Mouse (Mus musculus) C2C12 (cell line): Measurements from ENCODE around the gene Cdh5. TPM values are rescaled to one million over a fixed set of nuclear protein-coding genes. Genes with fewer than 3 reads are reported as not detected.
"Not testable (repeated sequence)": the region's sequence is repeated elsewhere in the genome, so short reads cannot be mapped to it uniquely, and the experiment has no call there.

Source experiments
- H3K27me3 ChIP-seq: one replicate; pipeline ENCODE4 v1.6.1; 2011; ENCODE audit not compliant: control insufficient read depth, insufficient read depth, insufficient read length
- H3K36me3 ChIP-seq: one replicate; pipeline ENCODE4 v1.6.1; 2011; ENCODE audit not compliant: control insufficient read depth, insufficient read depth
- H3K4me3 ChIP-seq: one replicate; pipeline ENCODE4 v1.5.1; 2011; ENCODE audit warnings: mild to moderate bottlenecking, control low read depth; ENCODE audit not compliant: poor library complexity, insufficient read depth, severe bottlenecking
- H3K79me2 ChIP-seq: one replicate; pipeline ENCODE4 v1.6.1; 2011; ENCODE audit not compliant: control insufficient read depth, insufficient read depth
- H3K79me3 ChIP-seq: one replicate; pipeline ENCODE4 v1.6.1; 2011; ENCODE audit warnings: low read depth, control low read depth
- H3ac ChIP-seq: one replicate; pipeline ENCODE3; 2011; ENCODE audit warnings: low read depth; ENCODE audit not compliant: control insufficient read depth, insufficient read length
- CEBPB ChIP-seq: IDR thresholded peaks from one replicate; pipeline ENCODE4 v1.6.1; 2011; ENCODE audit warnings: low read depth, mild to moderate bottlenecking, control low read depth, moderate library complexity
- CTCF ChIP-seq: IDR thresholded peaks from one replicate; pipeline ENCODE4 v1.5.1; 2011; ENCODE audit not compliant: control insufficient read depth, insufficient read depth, insufficient read length
- FOSL1 ChIP-seq: IDR thresholded peaks from one replicate; pipeline ENCODE4 v1.8.0; 2011; ENCODE audit warnings: mild to moderate bottlenecking, low read length; ENCODE audit not compliant: poor library complexity, insufficient read depth, severe bottlenecking
- MAX ChIP-seq: IDR thresholded peaks from one replicate; pipeline ENCODE4 v1.6.1; 2011; ENCODE audit warnings: mild to moderate bottlenecking, control low read depth
- MYOD1 ChIP-seq: IDR thresholded peaks from one replicate; pipeline ENCODE4 v1.6.1; 2011; ENCODE audit warnings: low read depth; ENCODE audit not compliant: control insufficient read depth, insufficient read length
- MYOG ChIP-seq: IDR thresholded peaks from one replicate; pipeline ENCODE4 v1.6.1; 2011; ENCODE audit not compliant: control insufficient read depth, insufficient read length; ENCODE audit errors: extremely low read depth
- USF1 ChIP-seq: IDR thresholded peaks from one replicate; pipeline ENCODE4 v1.6.1; 2011; ENCODE audit warnings: low read depth, mild to moderate bottlenecking, control low read depth, moderate library complexity
- polyA plus RNA-seq: library from polyadenylated mRNA; unstranded; fragments of >200 nt; fragmentation: generic; extraction: Trizol; gene quantifications from one replicate; pipeline ENCODE4 v1.2.1, GENCODE M21; 2012; ENCODE audit warnings: missing spikeins

Cdh5 gene
- polyA plus RNA-seq, 1 experiment: 0.04 TPM

GRCm38 (mm10) chr8:104099347-104100099 is 1.9 kb upstream of the Cdh5 start:
- Histone ChIP-seq H3ac (no peak overlapping the region), H3K79me2 (no peaks in the 10 kb centered on the region), H3K36me3 (no peaks in the 10 kb centered on the region), H3K27me3 (no peaks in the 10 kb centered on the region), H3K4me3 (no peak overlapping the region), H3K79me3 (no peaks in the 10 kb centered on the region)
- TF ChIP-seq MAX (no peak), CEBPB (no peak), MYOG (no peak), FOSL1 (no peak), CTCF (no peak), USF1 (no peak), MYOD1 (no peak)

GRCm38 (mm10) chr8:104100724-104101123 is 701 bp upstream of the Cdh5 start:
- H3ac ChIP-seq, H3K4me3 ChIP-seq, H3K36me3 ChIP-seq, H3K79me3 ChIP-seq, H3K79me2 ChIP-seq, H3K27me3 ChIP-seq: not testable (repeated sequence)

- Histone ChIP-seq H3K36me3 (no peaks in the 10 kb centered on the region), H3ac (no peak overlapping the region), H3K27me3 (no peaks in the 10 kb centered on the region), H3K79me3 (no peaks in the 10 kb centered on the region), H3K4me3 (no peak overlapping the region), H3K79me2 (no peaks in the 10 kb centered on the region)
- TF ChIP-seq MYOD1: no peak
- no peak for TF ChIP-seq MAX
- no peak for TF ChIP-seq FOSL1
- TF ChIP-seq CTCF: no peak
- TF ChIP-seq USF1: no peak
Observed at GRCm38 (mm10) chr8:104103462-104103861, 2.0 kb downstream of the Cdh5 start.

- H3K79me3 ChIP-seq: no peaks in the 10 kb centered on the region
- no peaks in the 10 kb centered on the region for H3K36me3 ChIP-seq
- H3K79me2 ChIP-seq: no peaks in the 10 kb centered on the region
- H3ac ChIP-seq: no peak overlapping the region
- H3K27me3 ChIP-seq: no peaks in the 10 kb centered on the region
- H3K4me3 ChIP-seq: no peak overlapping the region
- no peak for TF ChIP-seq CTCF
- TF ChIP-seq USF1: no peak
- TF ChIP-seq MYOD1: no peak
- no peak for TF ChIP-seq CEBPB
Observed at GRCm38 (mm10) chr8:104105768-104106167, 4.3 kb downstream of the Cdh5 start.

- no peak overlapping the region for H3ac ChIP-seq
- H3K4me3 ChIP-seq: no peak overlapping the region
- no peaks in the 10 kb centered on the region for H3K27me3 ChIP-seq
- no peaks in the 10 kb centered on the region for H3K36me3 ChIP-seq
- TF ChIP-seq MAX (no peak), FOSL1 (no peak), MYOG (no peak), CEBPB (no peak), MYOD1 (no peak)
- H3K79me2 ChIP-seq: no peaks in the 10 kb centered on the region
- no peaks in the 10 kb centered on the region for H3K79me3 ChIP-seq
Observed at GRCm38 (mm10) chr8:104106276-104106946, 5.0 kb downstream of the Cdh5 start.

GRCm38 (mm10) chr8:104107111-104107510 is 5.7 kb downstream of the Cdh5 start:
- Histone ChIP-seq H3K79me2 (no peaks in the 10 kb centered on the region), H3K36me3 (no peaks in the 10 kb centered on the region), H3K27me3 (no peaks in the 10 kb centered on the region), H3K79me3 (no peaks in the 10 kb centered on the region), H3ac (no peak overlapping the region), H3K4me3 (no peak overlapping the region)
- TF ChIP-seq CEBPB (no peak), FOSL1 (no peak), MYOD1 (no peak), USF1 (no peak), MYOG (no peak), CTCF (no peak), MAX (no peak)
